Mouse (Mus musculus) gastrocnemius, adult 2 months (tissue): ENCODE measurements around the gene Tti1. TPM values are rescaled to one million over a fixed set of nuclear protein-coding genes. Genes with fewer than 3 reads are reported as not detected.

Source experiments
- DNase-seq: peaks from one replicate; pipeline ENCODE4 v3.0.0; 2022
- H3K27ac ChIP-seq: fragments of 200-600 bp; 2 replicates; pipeline ENCODE4 v1.8.1; 2022; ENCODE audit warnings: mild to moderate bottlenecking
- H3K4me3 ChIP-seq: fragments of 200-600 bp; 2 replicates; pipeline ENCODE4 v1.8.1; 2022; ENCODE audit warnings: mild to moderate bottlenecking, moderate library complexity
- CTCF ChIP-seq: fragments of 200-600 bp; IDR thresholded peaks from 2 replicates; pipeline ENCODE4 v1.8.1; 2022; ENCODE audit warnings: antibody characterized with exemption, mild to moderate bottlenecking, moderate library complexity
- intact Hi-C: fragments of 180-260 bp; cut with DNase I; formaldehyde crosslinking; loops from one replicate; pipeline ENCODE4 v1.15.1; 2025
- total RNA-seq, 2 experiments: library from RNA; stranded (reverse); gene quantifications; 2 replicates each; pipeline ENCODE4 v1.2.3; 2021

Tti1 gene
- total RNA-seq, 2 experiments from 2014 or later: 21.3 to 23.0 TPM

- no peak for TF ChIP-seq CTCF
- no peak for DNase-seq
- Histone ChIP-seq H3K4me3 (no peak overlapping the region), H3K27ac (no peak overlapping the region)
- intact Hi-C loops: loop anchor here (5.0 to 10.0 kb wide), 2 partner anchors 111 to 354 kb away; no protein-coding TSS in a partner anchor
Observed at GRCm38 (mm10) chr2:157988416-157989190, 39.6 kb downstream of the Tti1 start.

GRCm38 (mm10) chr2:157986235-157986634 lies 42.0 kb downstream of the Tti1 start:
- intact Hi-C loops: loop anchor here (5.0 to 10.0 kb wide), 2 partner anchors 109 to 351 kb away; no protein-coding TSS in a partner anchor
- no peak for DNase-seq
- TF ChIP-seq CTCF: no peak
- Histone ChIP-seq H3K27ac (no peak overlapping the region), H3K4me3 (no peak overlapping the region)

- no peak for TF ChIP-seq CTCF
Observed at GRCm38 (mm10) chr2:157985611-157986010, 42.6 kb downstream of the Tti1 start.

DNA sequence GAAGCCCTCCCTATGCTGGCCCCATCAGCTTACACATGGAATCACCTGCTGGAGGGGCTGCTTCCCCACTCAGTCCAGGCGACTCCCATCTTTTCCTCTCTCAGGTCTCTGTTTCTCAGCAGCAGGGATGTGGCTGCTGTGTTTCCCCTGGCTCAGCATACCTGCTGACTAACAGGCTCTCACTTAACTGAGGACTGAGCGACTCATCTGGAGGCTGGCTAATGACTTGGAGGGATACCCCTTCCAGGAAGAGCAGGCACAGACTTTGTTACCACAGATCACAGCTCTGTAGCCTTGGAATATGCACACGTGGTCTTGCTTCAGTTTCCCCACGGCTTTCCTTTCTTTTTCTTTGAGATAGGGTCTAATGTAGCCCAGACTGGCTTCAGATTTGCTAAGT lies 45.0 kb downstream of the Tti1 start:
- intact Hi-C loops: loop anchor here (10.0 kb wide), 1 partner anchor 348 kb away; no protein-coding TSS in a partner anchor

More at GRCm38 (mm10) chr2:157985611-157986010, 42.6 kb downstream of the Tti1 start:
- H3K4me3 ChIP-seq: no peak overlapping the region
- no peak overlapping the region for H3K27ac ChIP-seq
- no peak for DNase-seq
- intact Hi-C loops: loop anchor here (5.0 to 10.0 kb wide), 2 partner anchors 108 to 351 kb away; no protein-coding TSS in a partner anchor

DNA sequence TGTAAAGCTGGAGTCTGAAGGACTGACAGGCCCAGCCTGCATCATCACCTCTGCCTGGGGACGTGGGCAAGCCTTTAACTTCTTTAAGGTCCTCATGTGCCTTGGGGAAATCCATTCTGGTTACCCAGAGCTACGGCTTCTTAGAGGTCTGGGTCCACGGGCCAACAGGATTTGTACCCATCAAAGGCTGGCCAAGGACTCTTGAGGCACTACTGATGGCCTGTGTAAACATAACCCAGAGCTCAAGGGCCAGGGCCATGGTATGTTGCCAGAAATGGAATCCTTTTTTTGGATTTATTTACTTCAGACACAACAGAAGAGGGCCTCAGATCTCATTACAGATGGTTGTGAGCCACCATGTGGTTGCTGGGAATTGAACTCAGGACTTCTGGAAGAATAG lies 45.5 kb downstream of the Tti1 start:
- intact Hi-C loops: loop anchor here (10.0 kb wide), 1 partner anchor 348 kb away; no protein-coding TSS in a partner anchor
- no peak overlapping the region for H3K27ac ChIP-seq

More for the DNA sequence above, 45.0 kb downstream of the Tti1 start:
- Histone ChIP-seq H3K27ac (no peak overlapping the region), H3K4me3 (no peak overlapping the region)
- TF ChIP-seq CTCF: no peak
- no peak for DNase-seq

GRCm38 (mm10) chr2:157979241-157979640 lies 49.0 kb downstream of the Tti1 start:
- no peak overlapping the region for H3K4me3 ChIP-seq
- H3K27ac ChIP-seq: no peak overlapping the region
- no peak for DNase-seq
- intact Hi-C loops: no loop called here
- TF ChIP-seq CTCF: no peak

More for the DNA sequence above, 45.5 kb downstream of the Tti1 start:
- DNase-seq: no peak
- TF ChIP-seq CTCF: no peak
- H3K4me3 ChIP-seq: no peak overlapping the region

DNA sequence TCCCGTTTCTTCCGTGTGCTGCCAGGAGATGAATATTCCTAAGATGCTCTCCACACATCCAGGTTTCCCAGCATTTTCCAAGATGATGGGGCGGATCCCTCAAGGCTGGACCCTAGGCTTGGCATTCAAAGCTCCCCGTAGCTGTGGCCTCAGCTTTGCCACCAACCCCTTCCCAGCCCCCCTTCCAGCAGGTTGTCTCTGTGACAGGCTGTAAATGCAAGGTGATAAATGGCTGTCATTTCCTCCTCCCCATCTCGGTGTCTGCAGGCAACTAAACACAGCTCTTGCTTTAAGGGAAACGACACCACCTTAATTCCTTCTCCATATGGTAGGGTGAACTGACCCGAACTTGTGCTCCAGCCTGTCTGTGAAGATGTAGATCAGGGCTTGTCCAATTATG lies 52.6 kb downstream of the Tti1 start:
- DNase-seq: no peak
- H3K27ac ChIP-seq: no peak overlapping the region
- intact Hi-C loops: no loop called here
- no peak overlapping the region for H3K4me3 ChIP-seq
- no peak for TF ChIP-seq CTCF

- no peak for DNase-seq
Observed at GRCm38 (mm10) chr2:157974604-157975501, 53.4 kb downstream of the Tti1 start.

DNA sequence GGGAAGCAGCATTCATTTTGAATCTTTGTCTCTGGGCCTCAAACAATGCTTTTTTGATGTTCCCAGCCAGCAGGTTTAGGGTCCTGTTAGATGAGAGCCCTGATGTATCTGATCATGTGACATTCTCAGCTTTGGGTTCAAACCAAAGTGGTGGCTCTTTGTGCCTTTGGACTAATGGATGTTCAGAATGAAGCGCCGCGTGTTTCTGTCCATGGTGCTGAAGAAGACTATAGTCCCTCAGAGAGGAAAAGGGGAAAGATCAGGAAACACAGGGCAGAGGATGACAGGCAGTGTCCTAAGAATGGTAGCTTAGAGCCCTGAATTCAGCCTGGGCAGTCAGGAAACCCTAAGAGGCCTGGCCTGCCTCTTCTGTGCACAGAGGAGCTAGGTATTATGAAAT lies 57.6 kb downstream of the Tti1 start:
- intact Hi-C loops: no loop called here
- DNase-seq: peak; percentile 27

More at GRCm38 (mm10) chr2:157974604-157975501, 53.4 kb downstream of the Tti1 start:
- TF ChIP-seq CTCF: no peak
- Histone ChIP-seq H3K27ac (no peak overlapping the region), H3K4me3 (no peak overlapping the region)
- intact Hi-C loops: no loop called here

GRCm38 (mm10) chr2:157970124-157970523 lies 58.1 kb downstream of the Tti1 start:
- DNase-seq: no peak
- intact Hi-C loops: no loop called here
- Histone ChIP-seq H3K27ac (no peak overlapping the region), H3K4me3 (no peak overlapping the region)
- no peak for TF ChIP-seq CTCF

More for the DNA sequence above, 57.6 kb downstream of the Tti1 start:
- TF ChIP-seq CTCF: no peak
- H3K4me3 ChIP-seq: no peak overlapping the region
- H3K27ac ChIP-seq: no peak overlapping the region

DNA sequence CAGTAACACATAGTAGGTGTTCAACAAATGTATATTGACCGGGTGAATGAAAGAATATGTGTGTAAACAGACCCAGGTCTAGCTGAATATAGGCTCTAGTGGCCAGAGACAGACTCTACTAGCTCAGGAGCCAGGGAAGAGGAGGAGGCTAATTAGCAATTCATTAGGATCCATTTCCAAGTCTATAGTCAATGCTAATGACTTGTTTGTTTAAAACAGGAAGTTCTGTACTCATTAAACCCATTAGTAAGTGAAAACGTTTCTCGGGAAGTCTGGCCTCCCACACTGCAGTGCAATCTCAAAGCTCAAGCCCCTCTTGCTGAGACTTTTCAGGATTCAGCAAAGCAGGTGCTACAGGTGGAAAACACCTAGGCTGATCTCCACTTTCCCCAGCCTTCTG lies 60.4 kb downstream of the Tti1 start:
- TF ChIP-seq CTCF: no peak
- no peak for DNase-seq
- H3K27ac ChIP-seq: no peak overlapping the region
- intact Hi-C loops: no loop called here
- H3K4me3 ChIP-seq: no peak overlapping the region

DNA sequence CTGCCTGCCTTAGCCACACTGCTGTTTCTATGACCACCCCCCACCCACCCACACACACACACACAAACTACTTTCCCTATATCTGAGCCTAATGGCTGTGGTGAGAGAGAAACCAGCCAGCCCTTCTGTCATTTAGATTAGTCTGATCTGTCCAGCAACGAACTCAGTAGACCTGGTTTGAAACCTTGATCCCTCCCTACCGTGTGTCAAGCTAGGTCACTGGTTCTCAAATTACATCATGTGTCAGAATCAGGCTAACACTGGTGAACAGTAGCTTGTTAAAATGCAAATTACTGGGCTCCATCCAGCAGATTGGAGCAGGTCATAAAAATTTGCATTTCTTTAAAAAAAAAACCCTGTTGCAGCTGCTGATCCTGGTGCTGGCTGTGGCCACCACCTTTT lies 70.5 kb downstream of the Tti1 start:
- no peak overlapping the region for H3K27ac ChIP-seq
- no peak for TF ChIP-seq CTCF
- intact Hi-C loops: no loop called here
- DNase-seq: no peak
- H3K4me3 ChIP-seq: no peak overlapping the region

DNA sequence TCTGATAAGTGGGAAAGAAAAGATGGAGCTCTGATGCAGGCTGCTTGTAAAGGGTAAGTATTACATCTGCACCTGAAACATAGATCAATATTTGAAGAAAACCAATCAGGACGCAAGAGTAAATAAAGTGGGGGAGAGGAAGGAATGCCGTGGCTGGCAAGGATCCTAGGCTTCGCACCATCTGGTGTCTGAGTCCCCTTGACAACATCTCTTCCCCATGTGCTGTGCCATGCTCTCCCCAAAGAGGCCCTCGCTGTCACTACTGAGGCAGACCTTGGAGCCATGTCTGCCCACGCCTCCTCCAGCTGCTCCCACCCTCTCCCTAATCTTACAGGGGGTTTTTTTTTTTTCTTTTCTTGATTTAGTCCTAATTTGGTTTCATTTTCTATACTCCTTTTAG lies 74.3 kb downstream of the Tti1 start:
- Histone ChIP-seq H3K27ac (no peak overlapping the region), H3K4me3 (no peak overlapping the region)
- no peak for DNase-seq
- intact Hi-C loops: no loop called here
- TF ChIP-seq CTCF: no peak
